Mouse (Mus musculus) C2C12 (cell line): ENCODE results near the gene Dgka.

Experiments
- CEBPB ChIP-seq: IDR thresholded peaks from one replicate; pipeline ENCODE4 v1.6.1; 2011; ENCODE audit warnings: low read depth, mild to moderate bottlenecking, control low read depth, moderate library complexity
- CTCF ChIP-seq: IDR thresholded peaks from one replicate; pipeline ENCODE4 v1.5.1; 2011; ENCODE audit not compliant: control insufficient read depth, insufficient read depth, insufficient read length
- FOSL1 ChIP-seq: IDR thresholded peaks from one replicate; pipeline ENCODE4 v1.8.0; 2011; ENCODE audit warnings: mild to moderate bottlenecking, low read length; ENCODE audit not compliant: poor library complexity, insufficient read depth, severe bottlenecking
- MAX ChIP-seq: IDR thresholded peaks from one replicate; pipeline ENCODE4 v1.6.1; 2011; ENCODE audit warnings: mild to moderate bottlenecking, control low read depth
- MYOD1 ChIP-seq: IDR thresholded peaks from one replicate; pipeline ENCODE4 v1.6.1; 2011; ENCODE audit warnings: low read depth; ENCODE audit not compliant: control insufficient read depth, insufficient read length
- MYOG ChIP-seq: IDR thresholded peaks from one replicate; pipeline ENCODE4 v1.6.1; 2011; ENCODE audit not compliant: control insufficient read depth, insufficient read length; ENCODE audit errors: extremely low read depth
- USF1 ChIP-seq: IDR thresholded peaks from one replicate; pipeline ENCODE4 v1.6.1; 2011; ENCODE audit warnings: low read depth, mild to moderate bottlenecking, control low read depth, moderate library complexity

- TF ChIP-seq CTCF (no peak), MAX (no peak), MYOD1 (no peak), CEBPB (no peak), USF1 (no peak), FOSL1 (no peak), MYOG (no peak)
Measured at GRCm38 (mm10) chr10:128705317-128705693, 39.4 kb downstream of the Dgka start.
